Mouse (Mus musculus): ENCODE measurements around the gene Gm20696. TPM values are rescaled to one million over a fixed set of nuclear protein-coding genes. Genes with fewer than 3 reads are reported as not detected.

The Gm20696 gene
- polyA plus RNA-seq, 1 experiment from 2014 or later = 2.4 TPM

DNA sequence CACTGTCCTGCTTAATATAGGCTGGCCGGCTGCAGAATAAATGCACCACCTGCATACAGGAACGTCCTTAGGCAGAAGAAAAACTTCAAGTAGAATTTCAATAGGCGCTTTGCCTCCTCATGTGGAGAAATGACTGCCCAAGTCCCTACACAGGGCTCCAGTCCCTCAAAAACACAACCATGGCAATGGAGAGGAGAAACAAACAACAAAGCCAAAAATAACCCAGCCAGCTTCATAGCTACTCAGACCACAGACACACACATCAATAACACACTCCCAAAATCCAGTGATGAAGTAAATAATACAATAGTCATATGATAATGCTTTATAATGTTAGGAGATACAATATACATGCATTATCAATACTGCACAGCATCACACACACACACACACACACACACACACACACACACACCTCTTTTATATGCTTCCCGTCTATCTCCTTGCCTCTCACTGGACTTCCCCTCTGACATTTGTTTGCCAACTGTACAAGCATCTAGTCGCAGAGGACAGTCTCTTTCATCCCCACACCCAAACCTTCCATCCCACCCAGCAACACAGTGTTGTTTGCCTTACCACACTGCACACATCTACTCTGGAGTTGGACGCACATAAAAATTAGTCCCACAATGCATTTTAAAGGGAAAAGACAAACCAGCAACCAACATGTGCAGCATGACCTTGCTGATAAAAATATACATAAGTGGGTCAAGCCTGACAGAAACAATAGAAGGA lies 306.7 kb downstream of the Gm20696 start:
- H3K4me1 ChIP-seq (ENCODE audit: control insufficient read depth, insufficient read depth, low read length) = peaks cover 12% of the 10 kb centered on the region
- ATAC-seq = no peak
- H3K9ac ChIP-seq (ENCODE audit: low read depth, low read length) = no peak overlapping the region
- WGBS = 70% methylated on average over 6 of the region's 6 CpGs
- H3K4me3 ChIP-seq (ENCODE audit: low read length) = no peak overlapping the region
- no peaks in the 10 kb centered on the region for H3K27me3 ChIP-seq (replicated peaks; ENCODE audit: control insufficient read depth, insufficient read depth, low read length)
- no peak overlapping the region for H3K27ac ChIP-seq (ENCODE audit: low read length)
- no peaks in the 10 kb centered on the region for H3K9me3 ChIP-seq (ENCODE audit: control insufficient read depth, low read length)
- H3K4me2 ChIP-seq (ENCODE audit: low read depth, low read length) = no peak overlapping the region
- no peaks in the 10 kb centered on the region for H3K36me3 ChIP-seq (ENCODE audit: control insufficient read depth, insufficient read depth, low read length)

DNA sequence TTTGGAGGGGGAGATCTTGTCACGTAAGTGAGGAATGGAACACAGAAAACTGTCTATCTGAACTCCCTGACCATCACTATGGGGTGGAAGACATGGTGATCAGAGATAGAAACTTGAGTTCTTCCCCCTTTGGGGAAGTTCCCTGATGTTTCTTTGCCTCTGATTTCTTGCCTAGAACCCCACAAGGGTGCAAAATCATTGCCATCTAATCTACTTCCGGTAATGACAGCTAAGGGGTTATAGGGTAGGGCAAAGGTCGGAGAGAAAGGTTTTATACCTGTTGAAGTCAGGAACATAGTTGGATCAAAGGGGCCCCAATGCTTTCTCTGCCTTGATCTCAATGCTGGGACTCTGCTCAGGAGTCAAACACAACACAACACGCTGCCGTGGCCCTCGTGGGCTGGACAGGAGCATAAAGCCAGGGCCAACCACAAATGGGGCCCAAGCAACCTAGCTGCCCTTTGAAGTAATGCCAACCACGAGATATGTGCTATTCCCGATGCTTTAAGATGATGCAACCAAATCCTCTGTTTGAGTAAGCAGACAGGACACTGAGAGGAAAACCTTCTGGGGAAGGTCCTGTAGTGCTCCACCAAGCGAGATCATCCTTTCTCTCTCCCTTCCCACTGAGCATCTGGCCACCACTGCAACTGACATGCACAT lies 307.4 kb downstream of the Gm20696 start:
- Histone ChIP-seq H3K9me3 (ENCODE audit: control insufficient read depth, low read length) (no peaks in the 10 kb centered on the region), H3K36me3 (ENCODE audit: control insufficient read depth, insufficient read depth, low read length) (no peaks in the 10 kb centered on the region), H3K4me3 (ENCODE audit: low read length) (no peak overlapping the region), H3K27ac (ENCODE audit: low read length) (no peak overlapping the region), H3K4me2 (ENCODE audit: low read depth, low read length) (no peak overlapping the region), H3K27me3 (replicated peaks; ENCODE audit: control insufficient read depth, insufficient read depth, low read length) (no peaks in the 10 kb centered on the region), H3K9ac (ENCODE audit: low read depth, low read length) (no peak overlapping the region), H3K4me1 (ENCODE audit: control insufficient read depth, insufficient read depth, low read length) (peaks cover 12% of the 10 kb centered on the region)
- 67% methylated on average over 9 of the region's 9 CpGs for WGBS
- peak; percentile 34; the same call in 1 of the 2 replicates for ATAC-seq

DNA sequence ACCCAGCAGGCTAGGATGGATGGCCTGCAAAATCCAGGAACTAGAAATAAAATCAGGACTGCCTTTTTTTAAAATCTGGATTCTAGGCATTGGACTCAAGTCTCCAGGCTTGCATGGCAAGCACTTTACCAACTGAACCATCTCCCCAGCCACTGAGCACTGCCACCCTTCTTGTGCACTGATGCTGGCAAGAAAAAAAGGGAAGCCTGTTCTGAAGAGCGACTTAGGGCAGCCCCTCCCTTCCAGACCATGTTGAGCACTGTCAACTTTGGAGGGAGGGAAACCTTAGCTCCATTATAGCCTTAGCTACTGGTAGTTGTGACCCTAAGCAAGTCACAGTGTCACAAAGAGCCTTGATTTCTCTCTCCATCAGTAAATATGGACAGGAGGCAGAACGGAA lies 308.7 kb downstream of the Gm20696 start:
- no peaks in the 10 kb centered on the region for H3K9me3 ChIP-seq (ENCODE audit: control insufficient read depth, low read length)
- no peak overlapping the region for H3K9ac ChIP-seq (ENCODE audit: low read depth, low read length)
- H3K4me2 ChIP-seq (ENCODE audit: low read depth, low read length) = no peak overlapping the region
- H3K4me3 ChIP-seq (ENCODE audit: low read length) = no peak overlapping the region
- WGBS = 86% methylated on average over 2 of the region's 2 CpGs
- no peak for ATAC-seq
- H3K4me1 ChIP-seq (ENCODE audit: control insufficient read depth, insufficient read depth, low read length) = peaks cover 12% of the 10 kb centered on the region
- no peaks in the 10 kb centered on the region for H3K27me3 ChIP-seq (replicated peaks; ENCODE audit: control insufficient read depth, insufficient read depth, low read length)
- H3K27ac ChIP-seq (ENCODE audit: low read length) = no peak overlapping the region
- no peaks in the 10 kb centered on the region for H3K36me3 ChIP-seq (ENCODE audit: control insufficient read depth, insufficient read depth, low read length)

DNA sequence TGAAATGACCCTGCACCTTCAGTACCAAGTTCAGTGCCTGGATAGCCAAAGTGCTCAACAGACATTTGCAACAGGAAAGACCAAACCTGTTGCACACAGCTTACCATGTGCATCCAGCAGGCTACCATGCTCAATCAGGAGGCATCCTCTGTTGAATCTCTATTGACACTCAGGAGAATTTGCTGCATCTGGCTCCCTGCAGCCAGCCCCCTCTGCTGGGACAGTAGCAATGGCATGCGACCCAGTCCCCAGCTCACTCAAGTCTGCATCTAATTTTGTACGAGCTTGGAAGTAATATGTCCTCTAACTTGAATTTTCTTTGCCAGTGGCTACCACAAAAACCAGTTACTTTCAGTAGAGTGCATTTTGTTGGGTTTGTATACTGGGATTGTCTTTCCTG lies 312.3 kb downstream of the Gm20696 start:
- 65% methylated on average over 2 of the region's 2 CpGs for WGBS

DNA sequence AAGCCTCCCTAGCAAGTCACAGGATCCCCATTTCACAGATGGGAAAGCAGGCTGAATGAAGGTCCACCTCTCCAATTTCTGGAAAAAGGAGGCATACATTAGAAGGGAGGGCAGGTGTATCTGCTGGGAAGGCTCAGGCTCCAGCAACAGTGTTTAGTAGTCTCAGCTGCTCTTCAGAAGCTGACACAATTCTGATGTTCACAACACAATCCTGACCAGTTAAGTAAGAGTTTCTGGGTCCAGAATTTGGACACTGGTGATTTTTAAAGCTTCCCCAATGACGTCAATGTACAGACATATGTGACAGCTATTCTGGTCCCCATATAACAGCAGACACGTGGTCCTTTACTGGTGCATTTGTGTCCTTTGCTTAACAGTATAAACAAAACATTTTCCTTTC lies 313.2 kb downstream of the Gm20696 start:
- H3K4me3 ChIP-seq (ENCODE audit: low read length) = no peak overlapping the region
- H3K9me3 ChIP-seq (ENCODE audit: control insufficient read depth, low read length) = no peaks in the 10 kb centered on the region
- no peak for ATAC-seq
- H3K9ac ChIP-seq (ENCODE audit: low read depth, low read length) = no peak overlapping the region
- no peak overlapping the region for H3K4me2 ChIP-seq (ENCODE audit: low read depth, low read length)
- no peaks in the 10 kb centered on the region for H3K36me3 ChIP-seq (ENCODE audit: control insufficient read depth, insufficient read depth, low read length)
- 0 out of 2 replicates have a peak, but pooled peaks cover 2% of the 10 kb centered on the region for H3K4me1 ChIP-seq (ENCODE audit: control insufficient read depth, insufficient read depth, low read length)
- 60% methylated on average over 2 of the region's 2 CpGs for WGBS
- no peaks in the 10 kb centered on the region for H3K27me3 ChIP-seq (replicated peaks; ENCODE audit: control insufficient read depth, insufficient read depth, low read length)
- H3K27ac ChIP-seq (ENCODE audit: low read length) = no peak overlapping the region

More for the DNA sequence above, 312.3 kb downstream of the Gm20696 start:
- no peak overlapping the region for H3K9ac ChIP-seq (ENCODE audit: low read depth, low read length)
- no peaks in the 10 kb centered on the region for H3K36me3 ChIP-seq (ENCODE audit: control insufficient read depth, insufficient read depth, low read length)
- no peaks in the 10 kb centered on the region for H3K27me3 ChIP-seq (replicated peaks; ENCODE audit: control insufficient read depth, insufficient read depth, low read length)
- H3K4me1 ChIP-seq (ENCODE audit: control insufficient read depth, insufficient read depth, low read length) = peaks cover 10% of the 10 kb centered on the region
- H3K27ac ChIP-seq (ENCODE audit: low read length) = no peak overlapping the region
- ATAC-seq = no peak
- H3K9me3 ChIP-seq (ENCODE audit: control insufficient read depth, low read length) = no peaks in the 10 kb centered on the region
- no peak overlapping the region for H3K4me3 ChIP-seq (ENCODE audit: low read length)
- H3K4me2 ChIP-seq (ENCODE audit: low read depth, low read length) = no peak overlapping the region

DNA sequence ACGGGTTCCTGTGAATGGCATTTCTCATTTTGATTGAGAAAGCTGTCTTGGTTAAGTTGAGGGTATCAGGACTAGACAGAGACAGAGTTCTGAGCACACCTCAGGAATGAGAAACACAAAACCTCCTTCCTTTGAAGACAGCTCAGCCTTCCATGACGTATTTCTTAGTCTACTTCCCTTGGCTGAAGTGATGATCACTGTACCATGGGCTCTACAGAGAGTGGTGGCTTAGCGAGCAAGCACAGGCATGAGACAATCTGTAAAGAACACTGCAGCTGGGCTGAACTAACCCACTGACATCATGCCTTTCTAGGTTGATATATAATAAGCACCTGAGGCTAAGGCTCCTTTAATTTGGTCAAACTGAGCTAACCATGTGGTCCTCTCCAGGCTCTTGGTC lies 316.0 kb downstream of the Gm20696 start:
- Histone ChIP-seq H3K36me3 (ENCODE audit: control insufficient read depth, insufficient read depth, low read length) (no peaks in the 10 kb centered on the region), H3K9me3 (ENCODE audit: control insufficient read depth, low read length) (no peaks in the 10 kb centered on the region), H3K4me3 (ENCODE audit: low read length) (no peak overlapping the region), H3K9ac (ENCODE audit: low read depth, low read length) (no peak overlapping the region), H3K4me2 (ENCODE audit: low read depth, low read length) (no peak overlapping the region), H3K4me1 (ENCODE audit: control insufficient read depth, insufficient read depth, low read length) (0 out of 2 replicates have a peak, but pooled peaks cover 2% of the 10 kb centered on the region), H3K27me3 (replicated peaks; ENCODE audit: control insufficient read depth, insufficient read depth, low read length) (no peaks in the 10 kb centered on the region), H3K27ac (ENCODE audit: low read length) (no peak overlapping the region)
- no peak for ATAC-seq
- WGBS = 57% methylated on average over 3 of the region's 3 CpGs

DNA sequence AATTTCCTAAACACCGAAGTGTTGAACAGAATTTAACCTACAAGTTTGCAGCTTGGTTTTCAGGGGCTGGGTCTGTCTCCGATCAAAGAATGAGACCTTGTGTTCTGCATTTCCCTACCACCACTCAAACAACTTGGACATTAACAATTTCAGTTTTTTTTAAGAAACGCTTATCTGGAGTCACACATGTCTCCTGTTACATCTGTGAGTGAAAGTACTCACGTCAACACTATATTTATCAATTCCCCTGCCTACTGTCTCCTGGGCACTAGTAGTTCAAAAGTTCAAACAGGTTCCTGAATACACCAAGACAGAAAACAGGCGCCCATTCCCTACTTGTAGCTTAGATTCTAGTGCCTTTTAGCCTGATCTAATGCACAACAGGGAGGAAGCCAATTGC lies 316.4 kb downstream of the Gm20696 start:
- no peaks in the 10 kb centered on the region for H3K9me3 ChIP-seq (ENCODE audit: control insufficient read depth, low read length)
- no peaks in the 10 kb centered on the region for H3K4me1 ChIP-seq (ENCODE audit: control insufficient read depth, insufficient read depth, low read length)
- no peak overlapping the region for H3K4me3 ChIP-seq (ENCODE audit: low read length)
- WGBS = 64% methylated on average over 5 of the region's 5 CpGs
- no peaks in the 10 kb centered on the region for H3K36me3 ChIP-seq (ENCODE audit: control insufficient read depth, insufficient read depth, low read length)
- H3K4me2 ChIP-seq (ENCODE audit: low read depth, low read length) = no peak overlapping the region
- ATAC-seq = no peak
- no peak overlapping the region for H3K9ac ChIP-seq (ENCODE audit: low read depth, low read length)
- no peak overlapping the region for H3K27ac ChIP-seq (ENCODE audit: low read length)
- H3K27me3 ChIP-seq (replicated peaks; ENCODE audit: control insufficient read depth, insufficient read depth, low read length) = no peaks in the 10 kb centered on the region

DNA sequence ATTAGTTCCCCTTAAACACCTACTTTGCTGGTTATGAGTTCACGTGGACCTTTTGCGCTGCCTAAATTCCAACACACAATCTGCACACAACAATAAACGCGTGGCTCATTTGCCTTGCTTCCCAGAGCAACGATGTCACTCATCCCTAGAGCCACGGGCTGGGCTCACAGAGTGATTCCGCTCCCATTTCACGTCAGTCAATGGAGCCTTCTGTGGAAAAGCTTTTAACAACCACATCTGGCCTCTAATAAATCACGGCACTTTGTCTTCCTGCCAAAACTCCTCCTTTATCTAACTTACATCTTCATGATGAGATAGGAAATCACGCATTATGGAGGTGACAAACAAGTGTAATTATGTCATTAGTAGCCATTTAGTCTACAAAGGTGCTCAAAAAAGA lies 318.8 kb downstream of the Gm20696 start:
- no peak overlapping the region for H3K27ac ChIP-seq (ENCODE audit: low read length)
- no peaks in the 10 kb centered on the region for H3K36me3 ChIP-seq (ENCODE audit: control insufficient read depth, insufficient read depth, low read length)
- 51% methylated on average over 10 of the region's 10 CpGs for WGBS
- peaks cover 3% of the 10 kb centered on the region; the same call in 1 of the 2 replicates for H3K4me1 ChIP-seq (ENCODE audit: control insufficient read depth, insufficient read depth, low read length)
- no peaks in the 10 kb centered on the region for H3K9me3 ChIP-seq (ENCODE audit: control insufficient read depth, low read length)
- no peak for ATAC-seq
- H3K4me2 ChIP-seq (ENCODE audit: low read depth, low read length) = no peak overlapping the region
- H3K4me3 ChIP-seq (ENCODE audit: low read length) = no peak overlapping the region
- H3K9ac ChIP-seq (ENCODE audit: low read depth, low read length) = no peak overlapping the region
- no peaks in the 10 kb centered on the region for H3K27me3 ChIP-seq (replicated peaks; ENCODE audit: control insufficient read depth, insufficient read depth, low read length)

DNA sequence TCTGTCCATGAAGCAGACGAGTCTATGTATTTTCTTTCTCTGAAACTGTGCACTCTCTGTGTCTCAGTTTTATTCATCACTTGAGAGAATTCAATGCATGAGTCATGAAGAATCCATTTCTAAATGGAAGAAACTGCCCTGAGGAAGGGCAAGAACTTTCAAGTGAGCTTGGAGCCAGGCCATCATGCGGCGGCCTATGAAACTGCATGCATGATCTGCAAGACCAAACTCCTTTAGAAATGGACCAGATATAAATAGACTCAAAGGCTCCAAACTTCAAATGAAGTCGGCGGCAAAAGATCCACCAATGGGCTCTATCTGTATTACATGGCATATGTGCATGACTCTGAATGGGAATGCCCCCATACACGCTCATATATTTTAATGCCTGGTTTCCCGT lies 321.6 kb downstream of the Gm20696 start:
- Histone ChIP-seq H3K27ac (ENCODE audit: low read length) (no peak overlapping the region), H3K9me3 (ENCODE audit: control insufficient read depth, low read length) (no peaks in the 10 kb centered on the region), H3K9ac (ENCODE audit: low read depth, low read length) (no peak overlapping the region), H3K36me3 (ENCODE audit: control insufficient read depth, insufficient read depth, low read length) (no peaks in the 10 kb centered on the region), H3K27me3 (replicated peaks; ENCODE audit: control insufficient read depth, insufficient read depth, low read length) (no peaks in the 10 kb centered on the region), H3K4me1 (ENCODE audit: control insufficient read depth, insufficient read depth, low read length) (peaks cover 3% of the 10 kb centered on the region; the same call in 1 of the 2 replicates), H3K4me3 (ENCODE audit: low read length) (no peak overlapping the region), H3K4me2 (ENCODE audit: low read depth, low read length) (no peak overlapping the region)
- ATAC-seq = no peak
- WGBS = 94% methylated on average over 7 of the region's 7 CpGs

Measured in intestine, embryonic 16.5 days (tissue).